Mouse (Mus musculus) hematopoietic stem cell, adult 5-6 weeks (primary cell): ENCODE results near the gene Ipcef1. TPM values are rescaled to one million over a fixed set of nuclear protein-coding genes. Genes with fewer than 3 reads are reported as not detected.

Experiments
- ATAC-seq, 2 experiments: fragments of 125-278 bp in 1 of 2; replicated peaks in 1 of 2; 2 replicates each; pipeline ENCODE4 v1.8.0; 2016 to 2017; ENCODE audit warnings: inconsistent platforms in 2 of 2, mild to moderate bottlenecking in 2 of 2, moderate number of reproducible peaks in 2 of 2, low read depth in 1 of 2, moderate TSS enrichment in 1 of 2; ENCODE audit not compliant: low FRiP score in 2 of 2, poor library complexity in 2 of 2, severe bottlenecking in 2 of 2, insufficient read depth in 1 of 2, low TSS enrichment in 1 of 2
- total RNA-seq: library from RNA; stranded (forward); fragments of 172-1452, 232-1000 nt; gene quantifications from 2 replicates; pipeline ENCODE4 v1.2.3, GENCODE M21; 2017

The Ipcef1 gene
- total RNA-seq, 1 experiment from 2014 or later, result 15.7 TPM

DNA sequence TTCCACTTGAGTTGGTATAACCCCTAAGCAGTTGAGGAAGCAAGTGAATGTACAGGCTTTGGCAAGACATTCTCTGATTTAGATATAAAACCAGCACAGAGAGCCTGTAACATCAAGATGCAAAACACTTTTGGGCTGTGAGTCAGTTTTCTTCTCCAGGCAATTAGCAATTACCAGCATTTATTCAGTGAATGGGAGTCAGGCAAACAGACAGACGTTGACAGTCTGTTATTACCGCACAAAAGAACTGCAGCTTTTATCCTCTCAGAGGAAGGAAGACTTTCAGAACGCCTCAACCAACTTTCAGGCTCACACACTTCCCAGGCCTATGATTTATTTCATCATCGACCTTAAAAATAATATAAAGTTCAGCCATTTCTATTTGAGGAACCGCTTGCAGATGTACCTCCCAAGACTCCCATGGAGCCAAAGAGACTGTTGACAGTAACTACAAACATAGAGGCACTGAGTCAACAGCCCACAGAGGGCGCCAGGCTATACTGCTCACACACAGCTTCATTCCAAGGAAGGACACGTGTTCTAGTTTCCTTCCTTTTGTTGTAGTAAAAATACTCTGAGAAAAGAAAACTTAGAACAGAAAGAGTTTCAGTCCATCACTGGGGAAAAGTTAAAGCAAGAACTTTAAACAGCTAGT lies 180.7 kb downstream of the Ipcef1 start:
- no peak for ATAC-seq

- no peak for ATAC-seq
These were observed 196.5 kb downstream of the Ipcef1 start for GRCm38 (mm10) chr10:6855812-6856211.

DNA sequence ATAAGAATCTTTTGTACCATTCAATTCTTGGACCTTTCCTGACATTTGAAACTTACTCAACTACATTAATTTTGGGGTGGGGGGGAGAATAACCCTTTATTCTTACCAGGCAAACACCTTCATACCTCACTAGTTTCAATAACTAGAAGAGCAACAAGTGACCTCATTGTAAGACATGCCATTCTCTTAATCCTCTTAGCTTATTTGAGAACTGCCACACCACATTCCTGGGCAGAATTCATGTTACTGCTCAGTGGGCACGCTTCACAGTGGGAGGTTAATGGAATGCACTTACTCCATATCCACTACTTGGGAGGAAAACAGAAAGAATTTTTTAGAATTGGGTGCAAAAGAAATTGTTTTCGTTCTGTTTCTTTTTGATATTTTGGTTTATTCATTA lies 203.4 kb downstream of the Ipcef1 start:
- no peak for ATAC-seq

DNA sequence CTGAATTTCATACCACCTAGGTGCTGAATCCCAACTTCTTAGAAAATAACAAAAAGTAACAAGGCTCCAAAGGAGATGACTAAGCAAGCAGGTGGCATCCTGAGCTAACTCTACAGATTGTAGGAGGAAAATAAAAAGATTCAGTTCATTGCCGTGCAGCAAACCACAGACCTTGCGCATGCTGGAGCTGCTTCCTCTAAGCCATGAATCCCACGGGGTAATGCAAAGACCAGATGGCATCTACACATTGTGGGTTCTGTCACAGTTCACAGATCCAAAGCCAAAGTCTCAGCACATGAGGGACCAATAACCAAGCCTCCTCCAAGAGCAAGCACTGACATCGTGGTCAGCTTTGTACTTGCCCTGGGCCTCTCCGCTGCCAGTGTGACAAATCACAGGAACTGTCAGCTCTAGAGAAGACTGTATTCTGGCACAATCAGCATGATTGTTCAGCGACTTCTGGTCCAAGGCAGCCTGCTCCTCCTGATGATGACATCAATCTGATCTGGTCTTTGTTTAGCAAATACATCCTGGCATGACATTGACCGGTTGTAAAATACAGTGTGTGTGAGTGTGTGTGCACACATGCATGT lies 204.0 kb downstream of the Ipcef1 start:
- ATAC-seq, result peak in 1 of 2 experiments; percentile 32; a peak in 1 of 4 replicates

DNA sequence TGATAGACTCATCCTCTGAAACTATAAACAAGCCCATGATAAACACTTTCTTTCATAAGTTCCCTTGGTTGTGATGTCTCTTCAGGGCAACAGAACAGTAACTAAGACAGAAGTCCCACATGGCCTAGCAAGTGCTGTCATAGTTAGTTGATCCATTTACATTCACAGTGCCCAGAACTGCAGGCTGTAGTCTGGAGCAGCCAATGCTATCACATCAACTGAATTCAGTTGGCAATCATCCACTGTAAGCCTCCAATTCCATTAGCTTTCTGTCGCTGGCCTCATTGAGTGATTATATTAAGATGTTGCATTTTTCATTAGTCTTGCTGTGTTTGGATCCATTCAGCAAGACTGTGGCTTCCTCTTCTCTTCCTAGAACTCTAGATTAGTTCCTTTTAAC lies 206.0 kb downstream of the Ipcef1 start:
- ATAC-seq, result no peak

- ATAC-seq, result no peak
These were observed 210.1 kb downstream of the Ipcef1 start for GRCm38 (mm10) chr10:6842225-6842624.

Other genes starting within 250 kb of the Ipcef1 start
- gene Cnksr3, start 159.8 kb upstream of the Ipcef1 start, total RNA-seq, result 11.9 and 17.8 TPM in 2 replicates